Mouse (Mus musculus) left cerebral cortex, postnatal 14 days (tissue): ENCODE data around the gene Mrpl48. TPM values are rescaled to one million over a fixed set of nuclear protein-coding genes. Genes with fewer than 3 reads are reported as not detected.
"Not testable (repeated sequence)": the region's sequence is repeated elsewhere in the genome, so short reads cannot be mapped to it uniquely, and the experiment has no call there.

Experiments used
- DNase-seq, 2 experiments: peaks; one replicate each; pipeline ENCODE4 v3.0.0; 2021 to 2022; ENCODE audit warnings: low spot score in 2 of 2, mixed read lengths in 1 of 2
- intact Hi-C: fragments of 180-260 bp; cut with DNase I; formaldehyde crosslinking; loops from one replicate; pipeline ENCODE4 v1.15.1; 2025
- total RNA-seq, 2 experiments: library from RNA; stranded (reverse); gene quantifications; 2 replicates each; pipeline ENCODE4 v1.2.3; 2021

Mrpl48 gene
- total RNA-seq, 2 experiments from 2014 or later, result 54.5 to 55.7 TPM

DNA sequence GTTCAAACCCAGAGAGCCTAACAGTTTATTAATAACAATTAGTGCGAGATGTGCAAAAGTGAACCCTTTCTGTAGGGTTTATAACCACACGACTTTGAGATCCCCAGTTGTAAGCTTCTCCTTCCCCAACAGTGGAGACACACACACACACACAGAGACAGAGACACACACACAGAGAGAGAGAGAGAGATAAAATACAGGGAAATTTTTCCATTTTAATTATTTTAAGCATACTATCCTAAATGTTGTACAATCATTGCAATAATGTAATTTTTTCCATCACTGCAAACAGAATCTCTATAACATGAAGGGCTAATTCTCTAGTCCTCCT, 16.6 kb downstream of the Mrpl48 start:
- intact Hi-C loops, result no loop called here

GRCm38 (mm10) chr7:100590845-100591521, 17.1 kb downstream of the Mrpl48 start:
- peak; percentile 66 to 80 for DNase-seq
- intact Hi-C loops, result no loop called here

More for the DNA sequence above, 16.6 kb downstream of the Mrpl48 start:
- DNase-seq, result no peak

- intact Hi-C loops, result no loop called here
- DNase-seq, result no peak
Measured at GRCm38 (mm10) chr7:100590504-100590844, 17.6 kb downstream of the Mrpl48 start.

- intact Hi-C loops, result loop anchor here (10.0 kb wide), 1 partner anchor 55 kb away; the partner anchor contains the start of gene Coa4
- DNase-seq, result no peak
Measured at GRCm38 (mm10) chr7:100589816-100590215, 18.3 kb downstream of the Mrpl48 start.

- peak; percentile 89 to 90 for DNase-seq
- intact Hi-C loops, result loop anchor here (10.0 kb wide), 1 partner anchor 48 kb away; the partner anchor contains the start of gene Coa4
Measured at GRCm38 (mm10) chr7:100582727-100583236, 25.3 kb downstream of the Mrpl48 start.

DNA sequence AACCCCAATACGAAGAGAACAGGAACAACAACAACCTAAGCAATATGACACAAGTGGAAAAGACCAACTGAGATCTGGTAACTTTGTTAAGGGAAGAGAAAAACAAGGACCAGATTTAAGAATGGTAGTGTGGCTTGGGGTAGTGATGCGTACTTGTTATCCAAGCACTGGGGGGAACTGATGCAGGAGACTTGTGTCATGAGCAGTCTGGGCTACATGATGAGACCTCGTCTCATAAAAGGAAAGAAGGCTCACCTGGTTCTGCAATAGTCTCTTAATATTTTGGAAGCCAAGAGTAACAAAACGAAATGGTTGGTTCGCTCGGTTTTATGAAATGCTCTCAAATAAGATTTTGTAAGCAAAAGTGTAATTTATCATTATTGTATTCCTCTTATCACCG, 25.9 kb downstream of the Mrpl48 start:
- DNase-seq, result no peak
- intact Hi-C loops, result loop anchor here (10.0 kb wide), 1 partner anchor 47 kb away; the partner anchor contains the start of gene Coa4

GRCm38 (mm10) chr7:100578794-100579193, 29.3 kb downstream of the Mrpl48 start:
- intact Hi-C loops, result no loop called here
- peak in 1 of 2 experiments; percentile 48 for DNase-seq

DNA sequence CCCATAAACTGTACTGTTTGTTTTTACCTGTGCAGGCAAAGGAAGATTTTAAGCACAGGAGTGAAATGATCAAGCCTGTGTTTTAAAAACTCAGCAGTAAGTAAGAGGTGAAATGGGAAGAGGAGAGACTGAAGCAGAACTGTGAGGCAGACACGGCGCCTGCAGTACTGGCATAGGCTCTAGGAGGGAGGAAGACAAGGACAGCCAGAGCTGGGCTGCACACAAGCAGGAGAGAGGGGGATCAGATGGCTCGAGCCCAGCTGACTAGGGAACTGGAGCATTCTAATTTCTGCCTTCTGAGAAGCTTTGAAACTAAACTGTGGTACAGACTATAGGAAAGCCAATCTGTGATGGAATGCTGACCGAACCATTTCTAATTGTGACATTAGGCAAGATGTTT, 35.4 kb downstream of the Mrpl48 start:
- intact Hi-C loops, result no loop called here
- DNase-seq, result peak in 1 of 2 experiments; percentile 20

- intact Hi-C loops, result no loop called here
- no peak for DNase-seq
Measured at GRCm38 (mm10) chr7:100572061-100572460, 36.0 kb downstream of the Mrpl48 start.

GRCm38 (mm10) chr7:100570930-100571715, 37.0 kb downstream of the Mrpl48 start:
- no peak for DNase-seq
- intact Hi-C loops, result no loop called here

DNA sequence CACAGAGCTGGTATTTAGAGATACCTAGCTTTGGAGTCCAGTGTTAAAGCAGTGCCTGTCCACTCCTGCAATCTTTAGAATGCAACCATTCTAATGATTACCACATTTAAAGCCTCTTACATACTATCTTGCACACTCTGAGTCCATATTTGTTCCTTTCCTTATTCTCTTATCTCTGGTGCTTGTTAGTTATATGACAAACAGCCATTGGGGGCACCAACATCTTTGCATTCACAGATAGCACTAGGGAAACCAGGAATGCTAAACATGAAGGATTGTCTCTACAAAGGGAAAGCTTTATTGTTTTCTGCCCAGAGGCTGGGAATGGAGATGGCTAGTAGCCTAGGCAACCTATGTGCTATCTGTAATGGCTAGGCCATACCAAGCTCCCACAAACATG, 38.2 kb downstream of the Mrpl48 start:
- DNase-seq, result no peak
- intact Hi-C loops, result no loop called here

- intact Hi-C loops, DNase-seq: not testable (repeated sequence)
Measured at GRCm38 (mm10) chr7:100567238-100567637, 40.9 kb downstream of the Mrpl48 start.

DNA sequence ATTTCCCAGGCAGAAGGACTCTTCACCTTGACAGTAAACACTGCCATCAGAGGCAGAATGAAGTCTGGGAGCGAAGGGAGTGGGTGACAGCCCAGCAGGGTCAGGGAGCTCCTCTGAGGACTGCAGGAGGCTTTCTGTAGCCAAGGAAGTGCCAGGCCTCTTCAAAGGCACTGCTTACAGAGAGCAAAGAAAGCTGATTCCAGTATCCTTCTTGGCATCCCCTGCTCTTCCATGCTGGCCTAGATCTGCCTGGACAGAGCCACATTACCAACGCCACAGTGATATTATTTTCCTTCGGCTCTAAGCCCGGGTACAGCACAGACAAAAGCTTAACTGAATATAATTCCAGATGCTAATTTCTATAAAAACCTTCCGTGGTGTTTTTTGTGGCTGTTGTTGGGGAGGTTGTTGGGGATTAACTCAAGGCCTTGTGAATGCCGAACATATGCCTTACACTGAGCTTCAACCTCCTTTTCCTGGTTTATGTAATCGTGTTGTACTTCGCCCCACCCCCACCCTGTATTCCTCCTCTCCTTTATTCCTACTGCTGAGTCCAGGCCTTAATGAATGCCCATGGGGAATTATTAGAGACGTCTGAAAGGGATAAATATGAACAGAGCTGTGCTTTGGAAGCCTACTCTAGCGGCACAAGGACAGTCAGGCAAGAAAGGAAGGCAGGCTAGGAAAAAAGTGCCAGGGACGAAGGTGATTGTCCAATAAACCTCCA, 46.1 kb downstream of the Mrpl48 start:
- intact Hi-C loops, result no loop called here

DNA sequence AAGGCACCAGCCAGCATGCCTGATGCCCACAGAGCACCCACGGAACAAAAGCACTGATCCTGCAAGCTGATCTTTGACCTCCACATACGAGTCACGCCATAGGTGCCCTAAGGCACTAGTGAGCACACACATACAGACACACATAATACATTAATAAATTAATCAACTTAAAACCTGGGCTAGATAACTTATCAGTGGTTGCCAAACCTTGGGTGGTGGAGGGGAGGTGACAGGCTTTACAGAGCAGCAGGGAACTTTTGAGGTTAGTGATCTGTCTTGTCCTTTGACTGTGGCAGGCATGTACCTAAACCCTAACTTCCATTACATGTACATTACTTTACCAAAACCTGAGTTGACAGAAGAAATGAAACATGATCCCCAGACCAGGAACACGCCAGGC, 48.8 kb downstream of the Mrpl48 start:
- intact Hi-C loops, result no loop called here
- DNase-seq, result no peak

More for the DNA sequence above, 46.1 kb downstream of the Mrpl48 start:
- DNase-seq, result no peak

DNA sequence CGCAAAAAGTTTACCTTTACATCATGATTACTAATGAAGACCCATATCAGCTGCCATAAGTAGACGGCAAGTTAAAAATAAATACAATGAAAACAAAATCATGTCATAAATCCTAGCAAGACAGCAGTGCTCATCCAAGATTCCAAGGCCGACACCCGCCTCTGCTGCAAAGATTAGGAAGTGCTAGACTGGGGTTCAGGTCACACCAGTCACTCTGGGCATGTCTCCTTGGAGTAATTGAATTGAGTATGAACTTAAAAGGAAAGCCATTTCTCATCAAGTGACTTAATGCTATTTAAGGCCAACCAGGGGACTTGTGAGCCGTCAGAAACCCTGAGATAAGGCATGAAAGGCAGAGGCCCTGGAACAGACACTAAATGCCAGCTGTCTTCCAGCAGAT, 50.9 kb downstream of the Mrpl48 start:
- DNase-seq, result no peak
- intact Hi-C loops, result no loop called here

DNA sequence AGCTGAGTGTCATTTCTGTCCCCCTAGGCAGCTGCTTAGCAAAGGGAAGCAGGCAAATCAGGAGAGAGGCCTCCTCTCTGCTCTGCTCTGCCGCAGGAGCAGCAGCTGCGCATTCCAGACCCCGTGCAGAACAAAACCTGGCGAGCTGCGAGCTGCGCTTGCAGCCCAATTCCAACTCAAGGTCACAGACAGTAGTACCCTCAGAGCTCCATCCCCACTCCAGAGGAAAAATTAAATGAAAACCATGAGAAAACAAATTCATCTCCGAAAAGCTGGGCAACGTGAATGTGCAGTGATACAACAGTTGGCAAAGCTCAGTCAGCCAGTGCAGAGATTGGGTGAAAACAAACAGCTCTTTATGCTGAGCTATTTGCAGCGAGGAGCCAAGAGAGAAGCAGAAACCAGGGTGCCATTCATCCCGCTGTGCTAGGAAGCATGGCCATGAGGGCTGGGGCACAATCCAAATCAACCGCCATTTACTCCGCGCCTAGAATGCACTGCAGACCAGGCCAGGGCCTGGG, 52.6 kb downstream of the Mrpl48 start:
- intact Hi-C loops, result no loop called here
- DNase-seq, result peak; percentile 57 to 65

DNA sequence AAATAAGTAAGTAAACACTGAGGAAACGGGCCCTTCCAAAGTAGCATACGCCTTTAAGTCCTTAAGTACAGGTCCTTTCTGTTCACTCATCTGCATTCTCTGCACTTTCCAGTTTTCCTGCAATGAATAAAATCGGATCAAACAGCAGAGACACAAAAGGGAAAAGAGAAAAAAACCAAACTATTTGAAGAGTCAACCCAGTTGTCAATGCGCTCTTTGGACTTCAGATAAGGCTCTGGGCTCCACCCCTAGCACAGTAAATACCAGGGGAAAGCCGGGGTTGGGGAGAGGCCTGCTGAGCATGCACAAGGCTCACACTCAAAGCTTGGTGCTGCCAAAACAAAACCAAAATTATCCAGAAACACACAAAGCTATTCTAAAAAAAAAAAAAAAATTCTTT, 53.2 kb downstream of the Mrpl48 start:
- no peak for DNase-seq

DNA sequence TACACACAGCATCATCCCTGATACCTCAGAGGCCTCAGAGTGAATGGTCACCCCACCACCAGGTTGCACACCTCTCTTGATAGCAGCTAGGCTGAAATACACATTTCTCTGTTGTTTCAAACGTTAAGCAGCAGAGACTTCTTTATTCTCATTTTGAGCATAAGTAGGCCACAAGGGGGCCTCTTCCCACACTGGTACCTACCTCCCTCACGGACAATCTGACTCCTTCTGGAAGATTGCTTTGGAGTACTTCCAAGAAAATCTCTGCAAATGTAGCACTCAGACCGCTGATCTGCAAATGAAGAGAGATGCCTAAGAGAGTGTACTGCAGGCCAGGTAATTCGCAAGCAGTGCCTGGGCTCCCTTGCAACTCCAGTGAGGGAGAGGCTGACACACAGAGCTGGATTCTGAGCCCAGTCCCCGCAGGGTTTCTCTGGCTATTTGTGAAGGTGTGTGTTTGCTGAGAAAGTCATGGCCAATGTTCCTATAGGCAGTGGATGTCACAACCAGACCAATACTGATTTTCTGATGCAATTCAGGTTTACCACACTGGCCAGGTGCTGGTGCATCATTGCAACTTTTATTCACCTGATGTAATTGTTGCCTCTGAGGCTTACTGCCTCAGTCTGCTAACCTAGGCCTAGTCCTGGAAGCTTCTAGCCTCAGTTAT, 57.6 kb downstream of the Mrpl48 start:
- peak; percentile 69 to 82 for DNase-seq
- intact Hi-C loops, result loop anchor here (5.0 kb wide), 1 partner anchor 57 kb away; the partner anchor contains the start of genes Mrpl48 and Rab6a

More for the DNA sequence above, 53.2 kb downstream of the Mrpl48 start:
- intact Hi-C loops, result loop anchor here (5.0 kb wide), 1 partner anchor 52 kb away; the partner anchor contains the start of genes Mrpl48 and Rab6a

DNA sequence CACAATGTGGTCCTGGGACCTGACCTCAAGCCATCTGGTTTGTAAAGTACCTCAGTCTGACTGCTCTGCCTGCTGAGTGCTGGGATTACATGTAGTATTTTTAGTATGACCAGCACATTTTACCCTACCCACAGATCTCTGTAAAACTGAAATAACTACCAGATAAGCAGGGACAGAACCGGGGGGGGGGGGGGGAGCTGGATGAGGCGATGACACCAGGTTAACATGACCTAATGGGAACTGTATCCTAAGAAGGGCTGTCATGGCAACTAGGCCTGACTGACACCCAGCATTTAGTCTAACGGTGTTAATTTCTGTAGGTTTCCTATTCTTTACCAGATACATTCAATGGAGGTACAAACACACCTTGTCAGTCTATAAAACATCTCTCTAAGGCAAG, 58.3 kb downstream of the Mrpl48 start:
- no peak for DNase-seq
- intact Hi-C loops, result loop anchor here (5.0 kb wide), 1 partner anchor 58 kb away; the partner anchor contains the start of genes Mrpl48 and Rab6a
